Mouse (Mus musculus): ENCODE data around the gene Prmt1. TPM values are rescaled to one million over a fixed set of nuclear protein-coding genes. Genes with fewer than 3 reads are reported as not detected.

The Prmt1 gene
- total RNA-seq, 4 experiments from 2014 or later = 167 to 173 (median 172) TPM

GRCm38 (mm10) chr7:44952611-44953306 is 33.6 kb downstream of the Prmt1 start:
- peak; percentile 79 to 82 for DNase-seq (ENCODE audit: low spot score in 2 of 2)

GRCm38 (mm10) chr7:44951960-44952359 is 34.4 kb downstream of the Prmt1 start:
- no peak for DNase-seq (ENCODE audit: low spot score in 2 of 2)

GRCm38 (mm10) chr7:44949922-44950321 is 36.4 kb downstream of the Prmt1 start:
- no peak for DNase-seq (ENCODE audit: low spot score in 2 of 2)

- DNase-seq (ENCODE audit: low spot score in 2 of 2) = no peak
These were observed 43.5 kb downstream of the Prmt1 start, which contains the start of gene Tsks for GRCm38 (mm10) chr7:44942904-44943303. Tsks (plus strand) TSS chr7:44943204.

- no peak for DNase-seq (ENCODE audit: low spot score in 2 of 2)
These were observed 47.7 kb downstream of the Prmt1 start for GRCm38 (mm10) chr7:44938680-44939079.

DNA sequence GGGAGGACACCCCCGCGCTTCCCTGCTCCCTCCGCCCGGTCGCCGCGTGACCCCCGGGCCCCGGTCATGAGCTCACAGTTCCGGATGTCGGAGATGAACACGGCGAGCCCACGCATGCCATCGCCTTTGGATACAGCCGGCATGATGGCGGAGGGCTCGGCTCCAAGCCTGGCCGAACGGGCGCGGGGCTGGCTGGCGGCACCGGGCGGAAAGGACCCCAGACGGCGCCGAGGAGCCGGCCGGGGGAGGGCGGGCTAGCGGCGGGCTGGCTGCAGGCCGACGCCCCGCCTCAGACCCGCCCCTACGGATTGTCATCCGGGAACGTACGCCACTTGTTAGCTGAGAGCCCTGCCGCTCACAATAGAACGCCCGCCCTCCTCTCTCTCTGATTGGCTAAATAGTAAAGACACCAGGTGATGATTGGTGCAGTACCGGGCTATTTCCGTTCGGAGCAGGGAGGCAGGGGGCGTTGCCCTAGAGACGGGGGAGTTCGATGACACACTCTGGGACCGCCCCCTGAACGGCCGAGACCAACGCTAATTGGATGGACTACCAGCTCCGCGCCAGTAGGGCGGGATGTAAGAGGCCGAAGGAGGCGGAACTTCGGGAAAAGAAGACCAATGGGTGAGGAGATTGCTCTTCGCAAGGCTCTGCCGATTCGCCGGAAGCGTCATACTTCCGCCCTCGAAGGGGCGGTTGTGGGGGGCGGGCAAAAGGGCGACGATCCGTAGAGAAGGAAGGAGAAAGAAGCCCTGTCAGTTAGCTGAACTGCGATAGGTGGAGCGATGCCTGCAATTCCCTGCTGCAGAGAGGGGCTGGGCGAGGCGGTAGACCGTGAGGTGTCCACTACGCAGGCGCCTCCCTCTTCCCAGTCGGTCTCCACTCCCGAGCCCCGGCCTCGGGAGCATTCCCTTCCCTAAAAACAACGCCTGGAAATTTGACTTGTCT is 56.9 kb downstream of the Prmt1 start, which contains the start of gene Ap2a1:
Ap2a1 (minus strand) TSS at position 293 of the 948 bp plus-strand sequence.
- DNase-seq (ENCODE audit: low spot score in 2 of 2) = peak; percentile 100

DNA sequence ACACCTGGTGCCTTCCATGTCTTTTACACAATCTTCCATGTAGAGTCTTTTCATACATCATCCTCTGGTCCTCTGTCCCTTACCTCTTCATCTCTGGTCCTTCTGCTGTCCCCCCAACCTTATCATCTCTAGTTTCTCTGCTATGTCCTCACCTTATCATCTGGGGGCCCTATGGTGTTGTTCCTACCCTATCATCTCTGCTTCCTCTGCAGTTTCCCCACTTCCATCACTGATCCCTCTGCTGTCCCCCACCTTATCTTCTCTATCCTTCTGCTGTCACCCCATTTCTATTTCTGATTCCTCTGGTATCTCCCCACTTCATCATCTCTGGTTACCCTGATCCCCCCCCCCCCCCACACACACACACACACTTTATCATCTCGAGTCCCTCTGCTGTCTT is 57.8 kb downstream of the Prmt1 start:
- no peak for DNase-seq (ENCODE audit: low spot score in 2 of 2)

Small RNA genes lying within 50 kb of the gene (microRNA-seq; reads per million reads assigned to microRNA genes)
- gene Mir7054 = 1.0 to 1.3 reads per million in 2 experiments

Other genes with a start within 250 kb of the Prmt1 start
- gene Vrk3, start 238.2 kb downstream of the Prmt1 start, total RNA-seq (2022) = 10 to 100 TPM; 27.7 to 34.6 (median 33.7) TPM
- under 1 TPM; 0.31 to 0.70 (median 0.60) TPM for gene Zfp473, start 235.5 kb downstream of the Prmt1 start, total RNA-seq (2022)
- 10 to 100 TPM; 27.7 to 32.5 (median 30.2) TPM for gene Nup62, start 170.5 kb downstream of the Prmt1 start, total RNA-seq (2022)
- 10 to 100 TPM in 2 of 4 experiments, 1 to 10 TPM in 2; 2.7 to 12.2 (median 7.8) TPM for gene Il4i1, start 170.2 kb downstream of the Prmt1 start, total RNA-seq (2022)
- gene Atf5, start 169.9 kb downstream of the Prmt1 start, total RNA-seq (2022) = 10 to 100 TPM; 23.3 to 36.1 (median 26.1) TPM
- gene Akt1s1, start 137.6 kb downstream of the Prmt1 start, total RNA-seq (2022) = 10 to 100 TPM; 66.3 to 72.6 (median 71.0) TPM
- 10 to 100 TPM; 71.9 to 92.1 (median 73.8) TPM for gene Tbc1d17, start 137.5 kb downstream of the Prmt1 start, total RNA-seq (2022)
- 10 to 100 TPM; 29.8 to 37.7 (median 32.4) TPM for gene Pnkp, start 129.4 kb downstream of the Prmt1 start, total RNA-seq (2022)
- 100 to 1,000 TPM; 310 to 354 (median 329) TPM for gene Ptov1, start 116.8 kb downstream of the Prmt1 start, total RNA-seq (2022)
- 100 to 1,000 TPM in 3 of 4 experiments, 10 to 100 TPM in 1; 89.6 to 111 (median 107) TPM for gene Med25, start 93.9 kb downstream of the Prmt1 start, total RNA-seq (2022)
- gene Fuz, start 90.5 kb downstream of the Prmt1 start, total RNA-seq (2022) = 10 to 100 TPM; 22.9 to 30.0 (median 26.7) TPM
- gene Ap2a1, start 57.1 kb downstream of the Prmt1 start, total RNA-seq (2022) = 100 to 1,000 TPM; 274 to 323 (median 303) TPM
- under 1 TPM; 0.37 to 0.85 (median 0.67) TPM for gene Tsks, start 43.4 kb downstream of the Prmt1 start, total RNA-seq (2022)
- 100 to 1,000 TPM; 123 to 144 (median 137) TPM for gene Cpt1c, start 11.7 kb downstream of the Prmt1 start, total RNA-seq (2022)
- gene Irf3, start 11.1 kb upstream of the Prmt1 start, total RNA-seq (2022) = 10 to 100 TPM; 42.1 to 52.0 (median 45.0) TPM
- 1 to 10 TPM; 2.3 to 6.1 (median 4.3) TPM for gene Bcl2l12, start 12.1 kb upstream of the Prmt1 start, total RNA-seq (2022)
- 100 to 1,000 TPM; 163 to 173 (median 167) TPM for gene Scaf1, start 29.8 kb upstream of the Prmt1 start, total RNA-seq (2022)
- gene Rras, start 31.4 kb upstream of the Prmt1 start, total RNA-seq (2022) = 10 to 100 TPM; 13.7 to 16.8 (median 15.2) TPM
- 10 to 100 TPM; 72.9 to 75.3 (median 73.6) TPM for gene Prr12, start 66.3 kb upstream of the Prmt1 start, total RNA-seq (2022)
- 10 to 100 TPM; 42.2 to 53.5 (median 49.8) TPM for gene Nosip, start 75.9 kb upstream of the Prmt1 start, total RNA-seq (2022)
- 1 to 10 TPM; 6.5 to 7.6 (median 6.9) TPM for gene Prrg2, start 76.1 kb upstream of the Prmt1 start, total RNA-seq (2022)
- 10 to 100 TPM in 3 of 4 experiments, 1 to 10 TPM in 1; 9.9 to 13.9 (median 10.6) TPM for gene Rcn3, start 105.7 kb upstream of the Prmt1 start, total RNA-seq (2022)
- 10 to 100 TPM; 16.8 to 23.4 (median 20.1) TPM for gene Fcgrt, start 117.3 kb upstream of the Prmt1 start, total RNA-seq (2022)
- gene Rps11, start 137.9 kb upstream of the Prmt1 start, total RNA-seq (2022) = 100 to 1,000 TPM; 439 to 619 (median 513) TPM
- 1,000 to 10,000 TPM in 1 of 4 experiments, 100 to 1,000 TPM in 3; 731 to 1,022 (median 859) TPM for gene Rpl13a, start 142.2 kb upstream of the Prmt1 start, total RNA-seq (2022)
- gene Gm45713, start 149.7 kb upstream of the Prmt1 start, total RNA-seq (2022) = not detected
- gene Flt3l, start 149.9 kb upstream of the Prmt1 start, total RNA-seq (2022) = 10 to 100 TPM; 10.0 to 12.0 (median 10.4) TPM
- 10 to 100 TPM; 37.5 to 56.7 (median 46.3) TPM for gene Pih1d1, start 167.7 kb upstream of the Prmt1 start, total RNA-seq (2022)
- 10 to 100 TPM; 16.9 to 18.6 (median 17.6) TPM for gene Aldh16a1, start 168.0 kb upstream of the Prmt1 start, total RNA-seq (2022)
- gene Slc17a7, start 177.4 kb upstream of the Prmt1 start, total RNA-seq (2022) = 1,000 to 10,000 TPM; 1,166 to 1,245 (median 1,206) TPM
- under 1 TPM in 2 of 4 experiments, not detected in 2; 0.20 to 0.51 TPM for gene Gfy, start 193.0 kb upstream of the Prmt1 start, total RNA-seq (2022)
- gene Pth2, start 194.4 kb upstream of the Prmt1 start, total RNA-seq (2022) = not detected
- 1 to 10 TPM; 2.5 to 4.8 (median 3.6) TPM for gene Ccdc155, start 218.3 kb upstream of the Prmt1 start, total RNA-seq (2022)
- gene Dkkl1, start 225.6 kb upstream of the Prmt1 start, total RNA-seq (2022) = 1 to 10 TPM; 2.1 to 3.3 (median 2.6) TPM
- 1 to 10 TPM; 2.2 to 5.4 (median 3.7) TPM for gene Tead2, start 229.2 kb upstream of the Prmt1 start, total RNA-seq (2022)